Mouse (Mus musculus): ENCODE measurements around the gene Tnfaip8l3. TPM values are rescaled to one million over a fixed set of nuclear protein-coding genes. Genes with fewer than 3 reads are reported as not detected.
"Not testable (repeated sequence)": the region's sequence is repeated elsewhere in the genome, so short reads cannot be mapped to it uniquely, and the experiment has no call there.

Gene Tnfaip8l3
- polyA plus RNA-seq, 1 experiment, result not detected

- H3K27ac ChIP-seq (ENCODE audit: control insufficient read depth, insufficient read depth, low read depth, low read length), result no peak overlapping the region
- no peaks in the 10 kb centered on the region for H3K27me3 ChIP-seq (ENCODE audit: control insufficient read depth, insufficient read depth, low read length)
- H3K36me3 ChIP-seq (ENCODE audit: control insufficient read depth, insufficient read depth, low read length), result no peaks in the 10 kb centered on the region
- H3K4me3 ChIP-seq (ENCODE audit: control insufficient read depth, low read depth, low read length), result no peak overlapping the region
- TF ChIP-seq CTCF (IDR thresholded peaks at IDR 0.05; ENCODE audit: control insufficient read depth, insufficient read depth, insufficient replicate concordance, low read depth, low read length) (no peak), POLR2A (IDR thresholded peaks at IDR 0.05; ENCODE audit: control insufficient read depth, low read depth, low read length) (no peak)
- no peaks in the 10 kb centered on the region for H3K4me1 ChIP-seq (ENCODE audit: control insufficient read depth, insufficient read depth, low read length)
Measured at GRCm38 (mm10) chr9:54051298-54052068, 16.7 kb downstream of the Tnfaip8l3 start.

- H3K27ac ChIP-seq (ENCODE audit: control insufficient read depth, insufficient read depth, low read depth, low read length), result no peak overlapping the region
- no peaks in the 10 kb centered on the region for H3K36me3 ChIP-seq (ENCODE audit: control insufficient read depth, insufficient read depth, low read length)
- no peaks in the 10 kb centered on the region; the same call in 1 of the 2 replicates for H3K4me1 ChIP-seq (ENCODE audit: control insufficient read depth, insufficient read depth, low read length)
- H3K4me3 ChIP-seq (ENCODE audit: control insufficient read depth, low read depth, low read length), result no peak overlapping the region
- TF ChIP-seq POLR2A (IDR thresholded peaks at IDR 0.05; ENCODE audit: control insufficient read depth, low read depth, low read length) (no peak), CTCF (IDR thresholded peaks at IDR 0.05; ENCODE audit: control insufficient read depth, insufficient read depth, insufficient replicate concordance, low read depth, low read length) (no peak)
- no peaks in the 10 kb centered on the region for H3K27me3 ChIP-seq (ENCODE audit: control insufficient read depth, insufficient read depth, low read length)
Measured at GRCm38 (mm10) chr9:54048978-54049377, 19.2 kb downstream of the Tnfaip8l3 start.

- H3K36me3 ChIP-seq (ENCODE audit: control insufficient read depth, insufficient read depth, low read length), result no peaks in the 10 kb centered on the region
- H3K4me3 ChIP-seq (ENCODE audit: control insufficient read depth, low read depth, low read length), result no peak overlapping the region
- no peak for TF ChIP-seq POLR2A (IDR thresholded peaks at IDR 0.05; ENCODE audit: control insufficient read depth, low read depth, low read length)
- no peak for TF ChIP-seq CTCF (IDR thresholded peaks at IDR 0.05; ENCODE audit: control insufficient read depth, insufficient read depth, insufficient replicate concordance, low read depth, low read length)
- H3K4me1 ChIP-seq (ENCODE audit: control insufficient read depth, insufficient read depth, low read length), result no peaks in the 10 kb centered on the region; the same call in 1 of the 2 replicates
- no peak overlapping the region for H3K27ac ChIP-seq (ENCODE audit: control insufficient read depth, insufficient read depth, low read depth, low read length)
- H3K27me3 ChIP-seq (ENCODE audit: control insufficient read depth, insufficient read depth, low read length), result no peaks in the 10 kb centered on the region
Measured at GRCm38 (mm10) chr9:54043067-54043466, 25.1 kb downstream of the Tnfaip8l3 start.

GRCm38 (mm10) chr9:54037717-54038116 is 30.5 kb downstream of the Tnfaip8l3 start:
- H3K36me3 ChIP-seq (ENCODE audit: control insufficient read depth, insufficient read depth, low read length), result no peaks in the 10 kb centered on the region
- H3K27me3 ChIP-seq (ENCODE audit: control insufficient read depth, insufficient read depth, low read length), result no peaks in the 10 kb centered on the region
- no peak overlapping the region for H3K4me3 ChIP-seq (ENCODE audit: control insufficient read depth, low read depth, low read length)
- TF ChIP-seq CTCF (IDR thresholded peaks at IDR 0.05; ENCODE audit: control insufficient read depth, insufficient read depth, insufficient replicate concordance, low read depth, low read length) (no peak), POLR2A (IDR thresholded peaks at IDR 0.05; ENCODE audit: control insufficient read depth, low read depth, low read length) (no peak)
- H3K4me1 ChIP-seq (ENCODE audit: control insufficient read depth, insufficient read depth, low read length), result peaks cover 4% of the 10 kb centered on the region
- H3K27ac ChIP-seq (ENCODE audit: control insufficient read depth, insufficient read depth, low read depth, low read length), result no peak overlapping the region

GRCm38 (mm10) chr9:54034691-54035090 is 33.5 kb downstream of the Tnfaip8l3 start:
- no peak for TF ChIP-seq POLR2A (IDR thresholded peaks at IDR 0.05; ENCODE audit: control insufficient read depth, low read depth, low read length)
- TF ChIP-seq CTCF (IDR thresholded peaks at IDR 0.05; ENCODE audit: control insufficient read depth, insufficient read depth, insufficient replicate concordance, low read depth, low read length), result no peak
- no peak overlapping the region for H3K4me3 ChIP-seq (ENCODE audit: control insufficient read depth, low read depth, low read length)
- peaks cover 4% of the 10 kb centered on the region for H3K4me1 ChIP-seq (ENCODE audit: control insufficient read depth, insufficient read depth, low read length)
- no peaks in the 10 kb centered on the region for H3K27me3 ChIP-seq (ENCODE audit: control insufficient read depth, insufficient read depth, low read length)
- H3K27ac ChIP-seq (ENCODE audit: control insufficient read depth, insufficient read depth, low read depth, low read length), result no peak overlapping the region
- H3K36me3 ChIP-seq (ENCODE audit: control insufficient read depth, insufficient read depth, low read length), result no peaks in the 10 kb centered on the region

- no peak overlapping the region for H3K27ac ChIP-seq (ENCODE audit: control insufficient read depth, insufficient read depth, low read depth, low read length)
- H3K4me1 ChIP-seq (ENCODE audit: control insufficient read depth, insufficient read depth, low read length), result no peaks in the 10 kb centered on the region
- no peaks in the 10 kb centered on the region for H3K36me3 ChIP-seq (ENCODE audit: control insufficient read depth, insufficient read depth, low read length)
- no peak overlapping the region for H3K4me3 ChIP-seq (ENCODE audit: control insufficient read depth, low read depth, low read length)
- TF ChIP-seq CTCF (IDR thresholded peaks at IDR 0.05; ENCODE audit: control insufficient read depth, insufficient read depth, insufficient replicate concordance, low read depth, low read length) (no peak), POLR2A (IDR thresholded peaks at IDR 0.05; ENCODE audit: control insufficient read depth, low read depth, low read length) (no peak)
- H3K27me3 ChIP-seq (ENCODE audit: control insufficient read depth, insufficient read depth, low read length), result no peaks in the 10 kb centered on the region
Measured at GRCm38 (mm10) chr9:54022795-54023194, 45.4 kb downstream of the Tnfaip8l3 start.

- H3K36me3 ChIP-seq (ENCODE audit: control insufficient read depth, insufficient read depth, low read length), result no peaks in the 10 kb centered on the region
- TF ChIP-seq POLR2A (IDR thresholded peaks at IDR 0.05; ENCODE audit: control insufficient read depth, low read depth, low read length) (no peak), CTCF (IDR thresholded peaks at IDR 0.05; ENCODE audit: control insufficient read depth, insufficient read depth, insufficient replicate concordance, low read depth, low read length) (no peak)
- H3K27me3 ChIP-seq (ENCODE audit: control insufficient read depth, insufficient read depth, low read length), result no peaks in the 10 kb centered on the region
- H3K4me1 ChIP-seq (ENCODE audit: control insufficient read depth, insufficient read depth, low read length), result 0 out of 2 replicates have a peak, but pooled peaks cover 3% of the 10 kb centered on the region
- no peak overlapping the region for H3K4me3 ChIP-seq (ENCODE audit: control insufficient read depth, low read depth, low read length)
- H3K27ac ChIP-seq (ENCODE audit: control insufficient read depth, insufficient read depth, low read depth, low read length), result no peak overlapping the region
Measured at GRCm38 (mm10) chr9:53994528-53994927, 73.7 kb downstream of the Tnfaip8l3 start.

GRCm38 (mm10) chr9:53992567-53992966 is 75.6 kb downstream of the Tnfaip8l3 start:
- H3K36me3 ChIP-seq (ENCODE audit: control insufficient read depth, insufficient read depth, low read length); H3K4me3 ChIP-seq (ENCODE audit: control insufficient read depth, low read depth, low read length); H3K27me3 ChIP-seq (ENCODE audit: control insufficient read depth, insufficient read depth, low read length); H3K4me1 ChIP-seq (ENCODE audit: control insufficient read depth, insufficient read depth, low read length); H3K27ac ChIP-seq (ENCODE audit: control insufficient read depth, insufficient read depth, low read depth, low read length): not testable (repeated sequence)

Measured in testis, adult 2 months (tissue).